Mouse (Mus musculus) intestine, postnatal 0 days (tissue): ENCODE data around the gene Garem2. TPM values are rescaled to one million over a fixed set of nuclear protein-coding genes. Genes with fewer than 3 reads are reported as not detected.
"Not testable (repeated sequence)": the region's sequence is repeated elsewhere in the genome, so short reads cannot be mapped to it uniquely, and the experiment has no call there.

ENCODE experiments used
- ATAC-seq: fragments of 200-750 bp; cut with Nextera tagmentation; 2 replicates; pipeline ENCODE4 v1.8.0; 2017; ENCODE audit warnings: mild to moderate bottlenecking, moderate TSS enrichment, moderate library complexity
- H3K27ac ChIP-seq: fragments of 300-500 bp; sonication (generic); 2 replicates; pipeline ENCODE4 v1.5.1; 2014; ENCODE audit warnings: mild to moderate bottlenecking, low read depth, low read length, moderate library complexity
- H3K27me3 ChIP-seq: fragments of 300-500 bp; sonication (generic); replicated peaks from 2 replicates; pipeline ENCODE4 v1.6.1; 2014; ENCODE audit warnings: low read length, mixed read lengths; ENCODE audit not compliant: control insufficient read depth, insufficient read depth
- H3K36me3 ChIP-seq: fragments of 300-500 bp; sonication (generic); 2 replicates; pipeline ENCODE4 v1.6.1; 2014; ENCODE audit warnings: mild to moderate bottlenecking, moderate library complexity; ENCODE audit not compliant: control insufficient read depth, insufficient read depth
- H3K4me1 ChIP-seq: fragments of 300-500 bp; sonication (generic); replicated peaks from 2 replicates; pipeline ENCODE4 v1.6.1; 2014; ENCODE audit warnings: antibody characterized with exemption, low read length, mixed read lengths; ENCODE audit not compliant: control insufficient read depth, insufficient read depth
- H3K4me2 ChIP-seq: fragments of 300-500 bp; sonication (generic); replicated peaks from 2 replicates; pipeline ENCODE4 v1.6.1; 2014; ENCODE audit warnings: low read depth, mild to moderate bottlenecking, moderate library complexity
- H3K4me3 ChIP-seq: fragments of 300-500 bp; sonication (generic); 2 replicates; pipeline ENCODE4 v1.5.1; 2014; ENCODE audit warnings: low read depth, low read length
- H3K9ac ChIP-seq: fragments of 300-500 bp; sonication (generic); 2 replicates; pipeline ENCODE4 v1.6.1; 2014; ENCODE audit warnings: mild to moderate bottlenecking, low read depth, low read length
- H3K9me3 ChIP-seq: fragments of 300-500 bp; sonication (generic); 2 replicates; pipeline ENCODE4 v1.6.1; 2016; ENCODE audit warnings: mixed run types; ENCODE audit not compliant: control insufficient read depth
- CTCF ChIP-seq: sonication (generic); IDR thresholded peaks from 2 replicates; pipeline ENCODE4 v1.5.1; 2016; ENCODE audit warnings: low read depth, mild to moderate bottlenecking, control low read depth, antibody characterized with exemption, moderate library complexity
- WGBS: fragments of 180-500 bp; shearing (Covaris S2); extraction: QIAGEN DNeasy Blood & Tissue Kit; methylation state at CpG from one replicate; pipeline ENCODE4 v1.1.7; 2014; 5-methylcytosine and 5-hydroxymethylcytosine counted together
- polyA plus RNA-seq: library from polyadenylated mRNA; unstranded; fragments of >200 nt; fragmentation: Nextera tagmentation; extraction: Ambion mirVana; gene quantifications from 2 replicates; pipeline ENCODE4 v1.2.1, GENCODE M21; 2015

Gene Garem2
- 0.20 TPM in 2 replicates for polyA plus RNA-seq

DNA sequence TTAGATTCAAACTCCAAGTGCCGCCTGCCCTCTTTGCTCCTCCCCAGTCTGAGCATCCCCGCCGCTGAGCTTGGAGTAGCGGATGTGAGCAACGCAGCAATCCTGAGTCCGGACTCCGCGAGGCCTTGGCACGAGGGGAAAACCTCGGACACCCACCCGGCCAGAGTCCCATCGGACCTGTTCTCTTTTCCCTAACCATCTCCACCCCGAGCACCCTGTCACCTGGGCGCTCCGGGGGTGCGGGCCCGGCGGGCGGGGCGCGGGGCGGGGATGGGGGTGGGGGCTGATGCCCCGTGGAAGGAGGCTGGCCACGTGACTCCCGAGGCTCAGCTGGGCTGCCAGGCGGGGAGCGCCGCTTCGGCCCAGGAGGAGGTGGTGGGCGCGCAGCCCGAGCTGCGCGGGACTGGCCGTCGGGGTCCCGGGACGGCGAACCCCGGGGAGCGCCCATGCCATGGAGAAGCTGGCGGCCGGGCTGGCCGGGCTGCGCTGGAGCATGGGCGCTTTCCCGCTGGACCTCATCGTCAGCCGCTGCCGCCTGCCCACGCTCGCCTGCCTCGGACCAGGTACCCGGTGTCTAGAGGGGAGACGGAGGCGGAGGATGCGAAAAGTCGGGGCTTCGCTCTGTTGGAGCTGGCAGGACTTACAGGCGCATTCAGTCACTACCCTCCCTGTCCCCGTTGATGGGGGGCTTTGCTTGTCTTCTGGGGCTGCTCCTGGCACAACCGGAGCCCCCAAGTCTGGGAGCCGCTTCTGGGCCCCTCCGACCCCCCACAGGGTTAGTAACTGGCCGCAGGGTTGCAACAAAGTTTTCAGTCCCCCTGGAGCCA is at the start of gene Garem2:
Gene Garem2 (plus strand): TSS at position 321 of the 827 bp plus-strand sequence.
- TF ChIP-seq CTCF = no peak
- Histone ChIP-seq H3K9ac (0 out of 2 replicates have a peak within 1 kb of the TSS, but pooled peaks have one; percentile 26), H3K36me3 (no peaks in the 10 kb centered on the region), H3K27me3 (peaks cover 39% of the 10 kb centered on the region), H3K4me1 (no peaks in the 10 kb centered on the region; the same call in 1 of the 2 replicates), H3K4me3 (peak within 1 kb of the TSS; percentile 46), H3K4me2 (peak within 1 kb of the TSS; percentile 77), H3K9me3 (no peaks in the 10 kb centered on the region), H3K27ac (no peak within 1 kb of the TSS)
- WGBS = 2% methylated on average over 62 of the region's 65 CpGs
- ATAC-seq = peak; percentile 20; the same call in 1 of the 2 replicates

DNA sequence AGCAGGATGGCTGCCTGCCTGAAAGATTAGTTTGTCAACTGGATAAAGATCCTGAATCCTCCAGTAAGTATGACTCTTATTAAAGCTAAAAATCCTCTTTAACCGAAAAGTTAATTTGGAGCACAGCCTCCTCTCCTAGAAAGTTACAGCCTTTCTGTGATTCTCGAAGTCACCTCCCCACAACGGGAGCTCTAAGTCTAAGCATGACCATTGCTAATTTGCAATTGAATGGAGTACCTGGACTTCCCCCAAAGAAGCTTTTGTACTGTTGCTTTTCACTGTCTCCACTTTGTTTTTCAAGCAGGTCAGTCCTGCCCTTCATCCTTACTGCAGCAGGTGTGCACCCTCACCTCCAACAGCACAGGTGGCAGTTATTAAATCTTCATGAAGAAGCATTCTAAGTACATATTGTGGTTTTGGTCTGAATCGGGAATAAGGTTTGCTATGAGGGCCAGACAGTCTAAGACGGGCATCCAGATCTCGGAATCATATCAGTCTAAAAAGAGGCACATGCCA is 46.7 kb upstream of the Garem2 start:
- peaks cover 20% of the 10 kb centered on the region for H3K36me3 ChIP-seq
- H3K27ac ChIP-seq = no peak overlapping the region
- H3K27me3 ChIP-seq = no peaks in the 10 kb centered on the region
- no peak for ATAC-seq
- no peak for TF ChIP-seq CTCF
- no peak overlapping the region for H3K9ac ChIP-seq
- H3K9me3 ChIP-seq = no peaks in the 10 kb centered on the region
- H3K4me2 ChIP-seq = no peak overlapping the region
- H3K4me1 ChIP-seq = no peaks in the 10 kb centered on the region
- H3K4me3 ChIP-seq = no peak overlapping the region
- 92% methylated on average over 6 of the region's 6 CpGs for WGBS

DNA sequence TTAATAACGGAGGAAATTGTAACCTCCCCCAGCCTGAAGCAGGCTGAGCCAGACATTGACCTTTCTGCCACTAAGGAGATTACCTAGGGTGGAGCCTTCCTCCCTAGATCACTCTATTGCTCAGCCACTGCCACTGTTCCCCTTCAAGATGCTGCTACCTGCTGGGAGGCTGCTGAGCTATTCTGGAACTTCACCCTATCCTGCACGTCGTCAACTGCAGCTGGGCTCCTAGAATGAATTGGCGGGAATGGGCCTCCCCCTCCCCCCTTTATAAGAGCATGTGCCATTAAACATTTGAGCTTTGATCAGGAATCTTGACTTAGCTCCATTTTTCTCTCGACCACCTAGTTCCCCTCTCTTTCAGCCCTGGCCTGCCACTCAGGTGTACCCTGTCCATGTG is 45.4 kb upstream of the Garem2 start:
- H3K27ac ChIP-seq, H3K9me3 ChIP-seq, H3K4me2 ChIP-seq, H3K4me1 ChIP-seq, H3K9ac ChIP-seq, H3K4me3 ChIP-seq, ATAC-seq, H3K27me3 ChIP-seq: not testable (repeated sequence)
- 74% methylated on average over 5 of the region's 5 CpGs for WGBS
- peaks cover 20% of the 10 kb centered on the region for H3K36me3 ChIP-seq

DNA sequence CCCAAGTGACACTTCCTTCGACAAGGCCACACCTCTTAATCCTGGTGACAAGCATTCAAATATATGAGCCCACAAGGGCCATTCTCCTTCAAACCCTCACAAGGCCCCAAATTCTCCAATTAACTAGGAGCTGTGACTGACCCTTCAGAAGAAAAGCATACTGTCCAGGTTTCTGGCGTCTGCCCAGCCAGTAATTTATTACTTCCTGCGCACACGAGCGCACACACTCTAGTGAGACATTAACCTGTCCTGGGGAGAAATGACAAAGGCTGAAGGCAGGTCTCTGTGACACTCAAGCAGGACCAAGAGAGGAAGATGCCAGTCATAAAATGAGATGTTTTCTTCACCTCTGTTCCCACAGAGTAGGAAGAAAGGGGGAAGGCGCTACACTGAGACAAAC is 37.2 kb upstream of the Garem2 start:
- no peak for ATAC-seq
- TF ChIP-seq CTCF = no peak
- H3K27ac ChIP-seq = no peak overlapping the region
- no peaks in the 10 kb centered on the region for H3K9me3 ChIP-seq
- H3K4me3 ChIP-seq = no peak overlapping the region
- H3K4me1 ChIP-seq = no peaks in the 10 kb centered on the region
- peaks cover 38% of the 10 kb centered on the region for H3K36me3 ChIP-seq
- no peaks in the 10 kb centered on the region for H3K27me3 ChIP-seq
- no peak overlapping the region for H3K4me2 ChIP-seq
- 52% methylated on average over 6 of the region's 6 CpGs for WGBS
- H3K9ac ChIP-seq = no peak overlapping the region

DNA sequence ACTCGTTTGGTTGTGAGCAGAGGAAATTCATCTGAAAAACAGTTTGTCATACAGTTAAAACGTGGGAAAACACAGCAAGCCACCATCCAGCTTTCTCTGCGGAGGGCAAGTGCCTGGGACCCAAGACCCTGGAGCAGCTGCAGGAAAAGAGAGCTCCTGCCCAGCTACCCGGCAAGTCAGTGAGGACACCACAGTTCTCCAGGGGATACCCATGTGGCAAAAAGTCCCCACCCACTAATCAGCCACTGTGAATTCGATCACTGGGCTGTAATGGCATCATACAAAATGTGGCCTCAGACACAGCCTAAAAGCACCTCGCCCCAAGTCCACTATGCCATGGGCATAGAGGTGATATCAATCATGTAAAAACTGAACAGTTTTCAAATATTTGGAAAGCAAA is 33.3 kb upstream of the Garem2 start:
- Histone ChIP-seq H3K9ac (no peak overlapping the region), H3K9me3 (no peaks in the 10 kb centered on the region), H3K36me3 (peaks cover 29% of the 10 kb centered on the region), H3K4me1 (no peaks in the 10 kb centered on the region), H3K27ac (no peak overlapping the region), H3K4me2 (peak overlapping the region; percentile 77; the same call in 1 of the 2 replicates), H3K27me3 (no peaks in the 10 kb centered on the region), H3K4me3 (no peak overlapping the region)
- ATAC-seq = no peak
- TF ChIP-seq CTCF = no peak
- 67% methylated on average over 6 of the region's 6 CpGs for WGBS

DNA sequence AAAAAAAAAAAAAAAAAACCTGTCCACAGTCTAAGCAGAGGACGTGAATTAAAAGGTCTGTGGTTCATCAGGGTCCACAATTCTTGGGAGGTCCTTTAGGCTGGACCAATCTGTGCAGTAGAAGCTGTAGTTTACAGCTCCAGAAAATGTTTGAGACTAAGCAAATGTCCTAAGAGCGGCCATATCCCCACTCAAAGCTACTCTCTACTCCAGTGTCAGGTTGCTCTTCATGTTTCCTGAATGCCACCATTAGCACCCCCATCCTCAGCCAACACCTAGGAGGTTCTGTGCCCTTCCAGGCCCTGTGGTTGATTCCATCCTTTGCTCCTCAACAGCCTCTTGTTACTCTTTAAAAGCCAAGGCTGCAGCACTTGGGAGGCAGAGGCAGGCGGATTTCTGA is 32.6 kb upstream of the Garem2 start:
- Histone ChIP-seq H3K4me3 (peak overlapping the region; percentile 69), H3K9ac (peak overlapping the region; percentile 70; the same call in 1 of the 2 replicates), H3K4me1 (no peaks in the 10 kb centered on the region), H3K27ac (no peak overlapping the region), H3K4me2 (peak overlapping the region; percentile 77), H3K27me3 (no peaks in the 10 kb centered on the region), H3K36me3 (peaks cover 28% of the 10 kb centered on the region), H3K9me3 (no peaks in the 10 kb centered on the region)
- 35% methylated on average over 3 of the region's 3 CpGs for WGBS
- no peak for TF ChIP-seq CTCF
- no peak for ATAC-seq
